Mouse (Mus musculus) cerebellum, adult (tissue): Measurements from ENCODE around the gene Urah.

Experiments
- ATAC-seq: cut with Nextera tagmentation; 2 replicates; pipeline ENCODE4 v1.9.2; 2017; ENCODE audit warnings: mild to moderate bottlenecking, moderate library complexity, mixed read lengths; ENCODE audit not compliant: insufficient number of reproducible peaks, low FRiP score, low TSS enrichment

The Urah gene

GRCm38 (mm10) chr7:140834968-140835757 is at the start of gene Urah:
Gene Urah (plus strand): TSS chr7:140835018.
- ATAC-seq, result no peak

- no peak for ATAC-seq
Observed at GRCm38 (mm10) chr7:140787406-140788052, 47.3 kb upstream of the Urah start, which contains the start of gene Syce1. Gene Syce1 (minus strand): TSS chr7:140787852.

GRCm38 (mm10) chr7:140788053-140788435 is 46.8 kb upstream of the Urah start:
- no peak for ATAC-seq

- no peak for ATAC-seq
Observed at GRCm38 (mm10) chr7:140793541-140793940, 41.3 kb upstream of the Urah start.

GRCm38 (mm10) chr7:140797619-140798018 is 37.2 kb upstream of the Urah start:
- ATAC-seq, result no peak

- ATAC-seq, result no peak
Observed at GRCm38 (mm10) chr7:140798212-140798611, 36.6 kb upstream of the Urah start.

- ATAC-seq, result no peak
Observed at GRCm38 (mm10) chr7:140802629-140803028, 32.2 kb upstream of the Urah start.

- ATAC-seq, result 0 out of 2 replicates have a peak, but pooled peaks have one; percentile 61
Observed at GRCm38 (mm10) chr7:140805704-140806103, 29.1 kb upstream of the Urah start.

- no peak for ATAC-seq
Observed at GRCm38 (mm10) chr7:140810496-140810895, 24.3 kb upstream of the Urah start.

GRCm38 (mm10) chr7:140811714-140812113 is 23.1 kb upstream of the Urah start:
- no peak for ATAC-seq

- no peak for ATAC-seq
Observed at GRCm38 (mm10) chr7:140812850-140813249, 22.0 kb upstream of the Urah start.

- no peak for ATAC-seq
Observed at GRCm38 (mm10) chr7:140820173-140820572, 14.6 kb upstream of the Urah start.

- ATAC-seq, result no peak; the same call in 1 of the 2 replicates
Observed at GRCm38 (mm10) chr7:140821305-140821652, 13.5 kb upstream of the Urah start.

GRCm38 (mm10) chr7:140821653-140822329 is 13.0 kb upstream of the Urah start, which contains the start of gene Zfp941:
Gene Zfp941 (minus strand): TSS chr7:140822178.
- ATAC-seq, result peak; percentile 72; the same call in 1 of the 2 replicates

GRCm38 (mm10) chr7:140822731-140823130 is 12.1 kb upstream of the Urah start:
- ATAC-seq, result no peak

GRCm38 (mm10) chr7:140828171-140828881 is 6.5 kb upstream of the Urah start:
- ATAC-seq, result peak; percentile 83

- no peak for ATAC-seq
Observed at GRCm38 (mm10) chr7:140831447-140831846, 3.4 kb upstream of the Urah start.

- no peak for ATAC-seq
Observed at GRCm38 (mm10) chr7:140833341-140833740, 1.5 kb upstream of the Urah start.

GRCm38 (mm10) chr7:140835758-140836087 is 905 bp downstream of the Urah start:
- no peak for ATAC-seq

- no peak for ATAC-seq
Observed at GRCm38 (mm10) chr7:140836243-140837115, 1.7 kb downstream of the Urah start.
